19 mouse cellular contexts compared by ENCODE assay signal in the genomic region with DNA sequence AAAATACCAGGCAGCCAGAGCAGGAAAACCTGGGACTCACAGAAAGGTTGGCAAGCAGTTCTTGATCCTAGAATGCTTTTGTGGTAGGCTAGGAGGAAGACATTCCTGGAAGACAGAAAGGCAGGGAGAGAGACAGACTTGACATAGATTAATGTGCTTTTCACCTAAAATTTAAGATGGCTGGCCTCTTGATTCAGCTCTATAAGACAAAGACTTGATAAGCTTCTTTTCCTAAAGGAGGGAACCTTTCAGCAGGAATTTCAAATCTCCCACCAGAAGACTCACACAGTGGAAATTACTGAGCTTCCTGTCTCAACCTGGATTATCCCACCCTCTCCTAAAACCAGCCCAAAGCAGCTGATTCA.
A peak's percentile ranks its signal among the peaks of the same experiment; 100 is the strongest.
DNase-seq lines count a peak whose midpoint lies in the region; ATAC-seq lines count a peak whose summit lies in the region.
"Had no signal": no experiment of that assay in that cellular context is flagged by ENCODE, and none has a peak within 500 bp of the region (broad histone marks: within the 10 kb centered on the region; RNA-seq: fewer than 3 reads in every experiment).

No protein-coding gene starts in this region.

- no peak overlapping the region for H3K4me3 ChIP-seq in kidney, embryonic 15.5 days (replicated peaks)
- no peak overlapping the region for H3K4me3 ChIP-seq in embryonic facial prominence, embryonic 10.5 days
- no peak overlapping the region for H3K4me3 ChIP-seq in midbrain, embryonic 12.5 days
- no peak overlapping the region for H3K4me3 ChIP-seq in neural tube, embryonic 13.5 days
- no peak overlapping the region for H3K4me3 ChIP-seq in forebrain, embryonic 14.5 days (ENCODE audit: low read depth, low read length)
- H3K4me3 ChIP-seq: embryonic facial prominence, embryonic 15.5 days; layer of hippocampus, adult 2 months; myocyte had no signal

- peak overlapping the region; percentile 74 for H3K27ac ChIP-seq in kidney, embryonic 15.5 days
- peak overlapping the region; percentile 65 for H3K27ac ChIP-seq in embryonic facial prominence, embryonic 10.5 days (replicated peaks)
- peak overlapping the region; percentile 61 for H3K27ac ChIP-seq in midbrain, embryonic 12.5 days (replicated peaks)
- peak overlapping the region; percentile 49; the same call in 1 of the 2 replicates for H3K27ac ChIP-seq in neural tube, embryonic 13.5 days (replicated peaks)
- no peak overlapping the region for H3K27ac ChIP-seq in forebrain, embryonic 14.5 days (ENCODE audit: low read depth, low read length)
- H3K27ac ChIP-seq: embryonic facial prominence, embryonic 15.5 days; layer of hippocampus, adult 2 months had no signal

- ATAC-seq in kidney, embryonic 15.5 days (replicated peaks; ENCODE audit: low FRiP score), result no peak
- ATAC-seq in midbrain, embryonic 12.5 days (ENCODE audit: low FRiP score, low read depth), result no peak
- ATAC-seq in neural tube, embryonic 13.5 days (ENCODE audit: low read depth), result no peak
- ATAC-seq in forebrain, embryonic 14.5 days, result no peak
- ATAC-seq: activated CD4-positive, CD25-positive, alpha-beta regulatory T cell, adult 4 months; Patski had no signal

- no peaks in the 10 kb centered on the region for H3K9me3 ChIP-seq in kidney, embryonic 15.5 days (replicated peaks)
- no peaks in the 10 kb centered on the region for H3K9me3 ChIP-seq in embryonic facial prominence, embryonic 10.5 days
- H3K9me3 ChIP-seq in midbrain, embryonic 12.5 days, result no peaks in the 10 kb centered on the region
- no peaks in the 10 kb centered on the region for H3K9me3 ChIP-seq in neural tube, embryonic 13.5 days
- H3K9me3 ChIP-seq in forebrain, embryonic 14.5 days (replicated peaks; ENCODE audit: control insufficient read depth, low read length), result no peaks in the 10 kb centered on the region
- H3K9me3 ChIP-seq: embryonic facial prominence, embryonic 15.5 days had no signal

- no peaks in the 10 kb centered on the region for H3K27me3 ChIP-seq in kidney, embryonic 15.5 days
- no peaks in the 10 kb centered on the region for H3K27me3 ChIP-seq in embryonic facial prominence, embryonic 10.5 days (replicated peaks; ENCODE audit: low read depth, poor library complexity, severe bottlenecking)
- H3K27me3 ChIP-seq in midbrain, embryonic 12.5 days, result no peaks in the 10 kb centered on the region
- no peaks in the 10 kb centered on the region for H3K27me3 ChIP-seq in neural tube, embryonic 13.5 days
- no peaks in the 10 kb centered on the region for H3K27me3 ChIP-seq in forebrain, embryonic 14.5 days (replicated peaks; ENCODE audit: control insufficient read depth, insufficient read depth, low read length)
- H3K27me3 ChIP-seq: embryonic facial prominence, embryonic 15.5 days; Patski had no signal

- no peak overlapping the region for H3K9ac ChIP-seq in kidney, embryonic 15.5 days
- H3K9ac ChIP-seq in midbrain, embryonic 12.5 days (replicated peaks), result no peak overlapping the region
- H3K9ac ChIP-seq in neural tube, embryonic 13.5 days, result no peak overlapping the region
- H3K9ac ChIP-seq in forebrain, embryonic 14.5 days (ENCODE audit: low read length), result no peak overlapping the region
- H3K9ac ChIP-seq: embryonic facial prominence, embryonic 15.5 days had no signal

- DNase-seq in kidney, adult 11 months, result no peak
- no peak for DNase-seq in embryonic facial prominence, embryonic 10.5 days (ENCODE audit: low spot score)
- DNase-seq in T-cell, adult 2 months (ENCODE audit: low spot score), result no peak
- DNase-seq in forebrain, embryonic 14.5 days (ENCODE audit: low spot score), result no peak
- DNase-seq in embryo, embryonic 11 days, result no peak
- DNase-seq: B cell, adult 2 months; cerebellum, adult 11 months; cerebellum, postnatal 10 days; lung, postnatal 14 days; thymus, postnatal 14 days had no signal

- H3K4me2 ChIP-seq in kidney, embryonic 15.5 days, result no peak overlapping the region
- H3K4me2 ChIP-seq in midbrain, embryonic 12.5 days (replicated peaks), result no peak overlapping the region
- no peak overlapping the region for H3K4me2 ChIP-seq in neural tube, embryonic 13.5 days
- H3K4me2 ChIP-seq in forebrain, embryonic 14.5 days (ENCODE audit: low read length), result no peak overlapping the region
- H3K4me2 ChIP-seq: embryonic facial prominence, embryonic 15.5 days; heart, embryonic 11.5 days had no signal

- no peaks in the 10 kb centered on the region for H3K36me3 ChIP-seq in kidney, embryonic 15.5 days
- H3K36me3 ChIP-seq in embryonic facial prominence, embryonic 10.5 days (replicated peaks), result no peaks in the 10 kb centered on the region
- H3K36me3 ChIP-seq in midbrain, embryonic 12.5 days, result no peaks in the 10 kb centered on the region
- H3K36me3 ChIP-seq in neural tube, embryonic 13.5 days, result no peaks in the 10 kb centered on the region
- no peaks in the 10 kb centered on the region for H3K36me3 ChIP-seq in forebrain, embryonic 14.5 days (ENCODE audit: control insufficient read depth, insufficient read depth, low read length)
- H3K36me3 ChIP-seq: embryonic facial prominence, embryonic 15.5 days had no signal

- H3K4me1 ChIP-seq in kidney, embryonic 15.5 days, result peaks cover 10% of the 10 kb centered on the region
- H3K4me1 ChIP-seq in embryonic facial prominence, embryonic 10.5 days, result peaks cover 17% of the 10 kb centered on the region
- no peaks in the 10 kb centered on the region for H3K4me1 ChIP-seq in midbrain, embryonic 12.5 days
- peaks cover 8% of the 10 kb centered on the region for H3K4me1 ChIP-seq in neural tube, embryonic 13.5 days (replicated peaks)
- H3K4me1 ChIP-seq in forebrain, embryonic 14.5 days (ENCODE audit: control insufficient read depth, insufficient read depth, low read length), result no peaks in the 10 kb centered on the region
- H3K4me1 ChIP-seq: embryonic facial prominence, embryonic 15.5 days had no signal
